ENCODE assay signal across 8 mouse cellular contexts in genomic region chr2:126782433-126782832, GRCm38 (mm10). TPM values are rescaled to one million over a fixed set of nuclear protein-coding genes. Genes with fewer than 3 reads are reported as not detected.
DNase-seq lines count a peak whose midpoint lies in the region; ATAC-seq lines count a peak whose summit lies in the region.

No protein-coding gene starts in this region.

- DNase-seq in CD4-positive, CD25-positive, alpha-beta regulatory T cell, adult 2 months (ENCODE audit: low read depth, low spot score), result peak; percentile 9
- DNase-seq in urinary bladder, postnatal 14 days (ENCODE audit: low spot score), result peak; percentile 70
- no peak for DNase-seq in urinary bladder, postnatal 4 days (ENCODE audit: low spot score in 2 of 2)
- peak; percentile 63 for DNase-seq in gastrocnemius, postnatal 10 days
- peak; percentile 54 to 90 for DNase-seq in layer of hippocampus, adult 18-20 months (ENCODE audit: low spot score in 2 of 2)

- no peak for ATAC-seq in CD4-positive, CD25-positive, alpha-beta regulatory T cell, adult 4 months
- ATAC-seq in megakaryocyte-erythroid progenitor cell, adult 5-6 weeks (replicated peaks; ENCODE audit: low FRiP score, low TSS enrichment, poor library complexity, severe bottlenecking), result peak; percentile 74
- no peak for ATAC-seq in erythroid progenitor cell, adult 5-6 weeks (replicated peaks; ENCODE audit: low FRiP score, poor library complexity, severe bottlenecking)

RNA-seq across cellular contexts. Expression of gene Usp50, which starts 0.8 kb away (rescaled TPM):
- polyA plus RNA-seq in CD4-positive, CD25-positive, alpha-beta regulatory T cell, adult 4 months (2017; shearing (Covaris generic)), result 1 to 10 TPM; 5.0 to 8.9 TPM
- not detected for total RNA-seq in gastrocnemius, postnatal 10 days (2021)
- total RNA-seq in layer of hippocampus, adult 18-20 months (2021), result 1 to 10 TPM; 2.0 to 2.5 TPM
- 1.1 and 1.4 TPM in 2 replicates for total RNA-seq in megakaryocyte-erythroid progenitor cell, adult 5-6 weeks (2014; fragmentation: Nextera tagmentation)
- 0.88 TPM in 1 of 2 replicates, not detected in the other for total RNA-seq in megakaryocyte-erythroid progenitor cell, adult 5-6 weeks (2017)
- total RNA-seq in erythroid progenitor cell, adult 5-6 weeks (2015; ENCODE audit: low replicate concordance), result not detected in 2 replicates
- total RNA-seq in erythroid progenitor cell, adult 5-6 weeks (2017; ENCODE audit: low replicate concordance), result 0.77 TPM in 1 of 2 replicates, not detected in the other

Comparison
In these comparisons a context has a peak if more than half of its experiments do, and no peak if none do; other contexts are left out.
1. DNase-seq: peak in CD4-positive, CD25-positive, alpha-beta regulatory T cell, adult 2 months (single experiment), urinary bladder, postnatal 14 days (single experiment), gastrocnemius, postnatal 10 days (single experiment) and layer of hippocampus, adult 18-20 months (2 of 2); none in urinary bladder, postnatal 4 days (0 of 2).